Mouse (Mus musculus) kidney, postnatal 36 days (tissue): ENCODE results near the gene Xndc1.

ENCODE experiments used
- DNase-seq, 2 experiments: peaks; one replicate each; pipeline ENCODE4 v3.0.0; 2021 to 2022; ENCODE audit warnings: mixed read lengths in 2 of 2

Gene Xndc1

DNA sequence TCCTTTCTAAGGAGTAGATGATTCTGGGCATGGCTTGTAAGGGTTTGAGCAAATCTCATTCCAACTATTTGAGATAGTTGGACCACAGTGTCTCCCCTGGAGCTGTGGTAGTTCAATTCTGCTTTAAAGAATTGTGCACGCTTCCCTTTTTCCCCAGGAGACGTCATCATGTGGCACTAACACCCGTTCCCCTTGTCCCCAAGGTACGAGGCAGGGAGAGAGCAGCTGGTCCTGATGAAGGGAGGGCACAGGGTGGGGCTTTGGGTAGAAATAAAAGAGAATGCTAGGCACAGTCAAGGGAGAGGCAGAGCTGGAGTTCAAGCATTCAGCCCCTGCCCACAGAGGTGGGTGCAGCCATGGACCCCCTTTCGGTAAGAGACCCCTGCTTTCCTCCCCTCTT, 17.5 kb downstream of the Xndc1 start, which contains the start of gene Trpc2:
Gene Trpc2, plus strand, starts transcription at position 301 of the 400 bp plus-strand sequence.
- no peak for DNase-seq

DNA sequence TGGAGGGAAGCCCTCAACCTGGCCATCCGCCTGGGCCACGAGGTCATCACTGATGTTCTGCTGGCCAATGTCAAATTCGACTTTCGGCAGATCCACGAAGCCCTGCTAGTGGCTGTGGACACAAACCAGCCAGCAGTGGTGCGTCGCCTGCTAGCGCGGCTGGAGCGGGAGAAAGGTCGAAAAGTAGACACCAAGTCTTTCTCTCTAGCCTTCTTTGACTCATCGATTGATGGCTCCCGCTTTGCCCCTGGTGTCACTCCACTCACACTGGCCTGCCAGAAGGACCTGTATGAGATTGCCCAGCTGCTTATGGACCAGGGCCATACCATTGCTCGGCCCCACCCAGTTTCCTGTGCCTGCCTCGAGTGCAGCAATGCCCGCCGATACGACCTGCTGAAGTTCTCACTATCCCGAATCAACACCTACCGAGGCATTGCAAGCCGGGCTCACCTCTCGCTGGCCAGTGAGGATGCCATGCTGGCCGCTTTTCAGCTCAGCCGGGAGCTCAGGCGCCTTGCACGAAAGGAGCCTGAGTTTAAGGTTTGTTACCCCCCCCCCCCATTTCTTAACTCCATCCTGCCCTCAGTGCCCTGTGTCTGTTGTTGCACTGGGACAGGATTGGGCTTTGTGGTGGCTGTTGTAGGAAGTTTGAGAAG, 18.9 kb downstream of the Xndc1 start:
- no peak for DNase-seq

DNA sequence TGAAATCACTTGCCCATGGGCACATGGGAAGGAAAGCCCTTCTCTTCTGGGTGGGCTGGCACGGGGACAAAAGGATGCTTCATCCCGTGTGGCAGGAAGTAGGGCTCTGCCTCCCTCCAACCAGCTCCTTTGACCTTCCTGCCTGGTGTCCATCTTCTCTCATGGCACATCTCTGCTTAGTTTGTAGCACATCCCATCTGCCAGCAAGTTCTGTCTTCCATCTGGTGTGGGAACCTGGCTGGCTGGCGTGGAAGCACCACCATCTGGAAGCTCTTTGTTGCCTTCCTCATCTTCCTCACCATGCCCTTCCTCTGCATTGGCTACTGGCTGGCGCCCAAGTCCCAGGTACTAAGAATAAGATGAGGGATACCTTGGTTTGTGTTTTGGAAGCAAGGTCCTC, 22.0 kb downstream of the Xndc1 start:
- DNase-seq, result no peak

DNA sequence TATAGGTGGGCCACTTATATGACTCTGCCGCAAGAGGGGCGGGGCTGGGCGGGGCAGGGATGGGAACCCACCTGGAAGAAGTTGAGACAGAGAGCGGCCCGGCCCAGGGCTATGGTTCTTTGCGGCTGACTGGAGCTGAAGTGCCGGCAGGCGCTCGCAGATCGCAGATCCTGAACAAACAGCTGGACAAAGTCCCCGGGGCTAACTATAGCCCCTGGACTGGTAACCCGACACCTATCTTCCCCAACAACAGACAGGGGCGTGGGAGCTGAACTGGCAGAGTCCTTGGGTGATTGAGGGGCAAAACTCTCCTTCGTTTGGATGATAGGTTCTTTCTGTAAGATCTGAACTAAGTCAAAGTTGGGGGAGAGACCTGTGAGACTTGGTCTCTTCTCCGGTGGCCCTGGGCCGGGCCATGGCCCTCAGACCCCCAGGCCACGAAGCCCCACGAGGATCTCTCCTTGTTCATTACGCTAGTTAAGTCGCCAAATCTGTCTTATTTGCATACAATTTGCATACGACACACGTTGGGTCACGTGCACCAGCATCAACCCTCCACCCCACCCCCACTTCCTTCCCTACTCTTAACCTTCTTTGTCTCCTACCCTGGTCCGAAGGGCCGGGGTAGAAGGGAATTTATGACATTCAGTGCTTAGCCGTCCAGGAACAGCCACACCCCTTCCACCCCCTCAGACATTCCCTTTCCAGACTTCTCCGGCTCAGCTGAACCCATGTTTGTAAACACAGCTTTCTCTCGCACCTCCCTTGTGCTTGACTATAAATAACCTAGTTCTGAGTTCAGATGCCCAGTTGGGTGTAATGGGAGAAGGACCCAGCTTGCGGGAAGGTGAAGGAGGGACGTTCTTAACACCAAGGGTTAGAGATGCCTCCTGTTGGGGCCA, 34.7 kb downstream of the Xndc1 start:
- peak; percentile 43 to 49 for DNase-seq

DNA sequence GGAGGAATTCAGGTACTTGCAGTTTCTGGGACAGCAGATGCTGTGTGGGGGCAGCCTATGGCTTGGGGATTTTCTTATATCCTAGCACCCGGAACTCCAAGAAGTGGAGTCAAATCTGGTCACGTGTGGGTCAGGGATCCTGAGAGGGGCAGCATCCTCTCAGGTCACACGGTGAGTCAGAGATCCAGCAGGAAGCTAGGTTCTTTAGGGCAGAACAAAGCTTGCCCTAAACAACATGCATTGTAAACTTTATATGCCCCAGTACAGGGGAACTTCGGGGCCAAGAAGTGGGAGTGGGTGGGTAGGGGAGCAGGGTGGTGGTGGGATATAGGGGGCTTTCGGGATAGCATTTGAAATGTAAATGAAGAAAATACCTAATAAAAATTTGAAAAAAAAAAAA, 35.6 kb downstream of the Xndc1 start:
- DNase-seq, result no peak

DNA sequence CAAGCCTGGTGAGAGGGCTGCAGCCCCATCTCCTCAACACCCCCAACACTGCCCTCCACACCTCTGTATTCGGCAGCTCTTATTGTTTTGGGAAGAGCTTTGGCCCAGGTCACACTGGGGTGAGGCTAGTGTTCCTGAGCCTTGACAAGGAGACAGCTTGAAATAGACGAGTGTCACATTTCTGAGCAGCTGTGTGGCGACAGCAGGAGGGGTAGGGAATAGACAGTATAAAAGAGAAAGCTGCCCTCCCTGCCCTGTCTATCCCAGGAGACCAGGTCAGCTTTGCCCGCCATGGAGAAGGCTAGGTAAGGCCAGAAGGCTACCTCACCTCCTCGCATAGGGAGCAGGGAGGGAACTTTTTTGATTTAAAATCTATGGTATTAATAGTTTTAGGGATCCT, 36.2 kb downstream of the Xndc1 start, which contains the start of gene Art1:
Gene Art1, plus strand, starts transcription at position 257 of the 400 bp plus-strand sequence.
- DNase-seq, result no peak

DNA sequence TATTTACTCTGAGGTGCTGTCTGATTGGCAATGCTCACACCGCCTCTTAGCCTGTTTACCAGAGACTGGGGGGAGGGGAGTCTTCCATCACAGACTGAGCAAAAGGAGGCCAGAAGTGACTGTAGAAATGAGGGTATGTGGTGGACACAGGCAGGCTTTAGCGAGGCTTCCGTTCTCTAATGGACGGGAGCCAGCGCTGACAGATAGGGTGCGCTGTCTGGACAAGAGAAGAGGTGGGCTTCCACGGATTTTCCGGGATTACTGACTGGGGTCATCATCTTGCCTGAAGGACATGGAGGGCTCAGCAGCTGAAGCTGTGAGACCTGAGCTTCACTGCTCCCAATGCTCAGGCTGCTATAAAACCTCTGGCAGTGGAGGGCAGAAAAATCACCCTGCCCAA, 36.9 kb downstream of the Xndc1 start:
- no peak for DNase-seq

DNA sequence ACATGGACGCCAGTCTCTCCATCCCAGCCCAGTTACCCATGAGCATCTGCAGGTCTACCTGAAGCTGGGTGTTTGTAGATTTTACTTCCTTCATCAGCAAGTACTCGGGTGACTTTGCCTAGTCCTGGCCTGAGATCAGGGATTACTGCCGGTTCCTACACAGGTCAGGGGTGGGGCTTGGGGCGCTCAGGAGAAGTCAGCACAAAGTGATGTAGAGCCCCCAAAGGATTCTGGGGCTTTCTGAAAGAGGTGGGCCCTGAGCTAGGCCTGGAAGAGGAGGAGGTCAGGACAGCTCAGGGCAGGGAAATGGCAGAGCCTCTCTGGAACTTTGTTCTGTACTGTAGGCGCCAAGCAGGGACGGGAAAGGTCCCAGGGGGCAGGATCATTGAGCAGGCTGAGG, 37.4 kb downstream of the Xndc1 start:
- DNase-seq, result peak; percentile 30 to 42

DNA sequence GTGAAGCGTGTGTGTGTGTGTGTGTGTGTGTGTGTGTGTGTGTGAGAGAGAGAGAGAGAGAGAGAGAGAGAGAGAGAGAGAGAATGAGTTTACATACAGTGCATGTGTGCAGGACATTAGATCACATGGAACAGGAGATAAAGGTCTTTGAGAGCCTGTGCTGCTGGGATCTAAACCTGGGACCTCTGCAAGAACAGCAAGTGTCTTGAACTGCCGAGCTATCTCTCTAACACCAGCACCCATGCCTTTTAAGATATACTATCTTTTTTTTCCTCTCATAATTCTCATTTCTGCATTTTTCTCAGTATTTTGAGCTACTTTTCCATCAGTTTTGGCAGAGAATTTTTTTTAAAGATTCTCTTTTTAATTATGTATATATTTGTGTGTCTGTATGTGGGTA, 38.2 kb downstream of the Xndc1 start:
- no peak for DNase-seq

DNA sequence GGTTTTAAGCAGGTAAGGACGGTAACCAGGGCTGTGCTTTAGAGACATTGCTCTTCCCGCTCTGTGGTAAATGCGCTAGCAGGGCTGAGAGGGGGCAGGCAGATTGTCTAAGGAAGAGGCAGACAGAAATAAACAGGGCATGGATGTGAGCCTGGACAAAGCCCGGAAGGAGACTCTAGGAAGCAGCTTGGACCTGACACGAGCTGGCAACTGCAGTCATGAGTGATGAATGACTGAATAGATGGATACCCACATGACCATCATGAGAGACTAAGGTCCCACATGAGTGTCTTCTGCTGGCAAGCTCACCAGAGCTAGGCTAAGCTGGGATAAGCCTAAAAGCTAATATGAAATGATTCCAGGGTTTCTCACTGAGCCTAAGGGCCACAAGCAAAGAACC, 38.8 kb downstream of the Xndc1 start:
- DNase-seq, result no peak

DNA sequence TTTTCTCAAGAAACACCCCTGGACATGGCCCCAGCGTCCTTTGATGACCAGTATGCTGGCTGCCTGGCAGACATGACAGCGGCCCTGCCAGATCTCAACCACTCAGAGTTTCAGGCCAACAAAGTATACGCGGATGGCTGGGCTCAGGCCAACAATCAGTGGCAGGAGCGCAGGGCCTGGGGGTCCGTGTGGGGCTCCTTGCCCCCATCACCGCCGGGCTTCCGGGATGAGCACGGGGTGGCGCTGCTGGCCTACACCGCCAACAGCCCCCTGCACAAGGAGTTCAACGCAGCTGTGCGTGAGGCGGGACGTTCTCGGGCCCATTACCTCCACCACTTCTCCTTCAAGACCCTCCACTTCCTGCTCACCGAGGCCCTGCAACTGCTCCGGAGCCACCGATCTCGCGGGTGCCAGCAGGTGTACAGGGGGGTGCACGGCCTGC, 41.4 kb downstream of the Xndc1 start:
- no peak for DNase-seq

DNA sequence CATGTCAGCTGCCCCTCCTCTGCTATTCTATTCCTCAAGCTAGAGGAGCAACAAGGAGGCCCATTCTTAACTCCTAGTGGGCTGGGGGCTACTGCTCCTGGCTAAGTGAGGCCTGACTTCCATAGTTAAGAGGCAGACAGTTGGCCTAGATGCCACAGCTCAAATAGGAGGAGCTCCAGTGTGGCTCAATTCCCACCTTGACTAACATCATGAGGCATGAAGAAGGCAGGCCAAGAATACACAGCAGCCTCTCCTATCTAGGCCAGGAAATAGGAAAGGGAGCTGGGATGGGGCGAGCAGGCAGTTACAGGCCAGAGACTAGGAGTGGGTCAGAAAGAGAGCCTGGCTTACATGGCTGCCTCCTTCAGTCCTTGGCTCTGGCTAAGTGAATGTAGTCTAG, 42.9 kb downstream of the Xndc1 start:
- DNase-seq, result no peak

DNA sequence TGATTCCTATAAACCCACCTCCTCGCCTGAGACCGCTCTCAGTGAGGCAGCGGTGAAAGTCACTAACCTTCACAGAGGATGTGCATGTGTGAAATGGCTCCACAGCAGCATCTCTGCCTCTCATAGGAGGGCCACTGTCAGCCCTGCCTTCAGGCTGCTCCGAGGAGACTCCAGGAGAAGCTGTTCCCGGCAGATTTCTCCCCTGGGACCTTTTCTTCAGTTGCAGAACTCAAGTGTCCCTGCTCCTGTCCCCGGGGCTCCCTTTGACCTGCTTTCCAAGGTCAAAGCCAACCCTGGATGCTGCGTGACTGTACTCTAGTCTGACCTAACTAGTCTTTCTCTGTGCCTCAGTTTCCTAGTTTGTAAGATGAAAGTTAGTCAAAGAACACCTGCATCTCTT, 43.9 kb downstream of the Xndc1 start, which contains the start of gene Art5:
Gene Art5, minus strand, starts transcription at position 319 of the 400 bp plus-strand sequence.
- no peak for DNase-seq

DNA sequence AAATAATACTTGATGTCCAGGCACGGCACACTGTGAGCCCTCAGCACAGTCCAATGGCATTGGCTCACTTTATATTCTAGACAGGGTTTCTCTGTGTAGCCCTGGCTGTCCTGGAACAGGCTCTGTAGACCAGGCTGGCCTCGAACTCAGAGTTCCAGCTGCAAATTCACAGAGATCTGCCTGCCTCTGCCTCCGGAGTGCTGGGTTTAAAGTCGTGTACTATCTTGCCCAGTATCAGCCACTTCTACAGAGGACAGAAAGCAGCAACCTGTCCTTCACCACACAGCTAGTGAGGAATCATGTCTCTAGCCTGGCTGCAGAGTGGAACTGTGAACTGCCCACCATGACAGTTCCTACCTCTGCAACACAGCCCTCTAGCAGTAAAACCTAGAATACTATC, 44.4 kb downstream of the Xndc1 start:
- no peak for DNase-seq

DNA sequence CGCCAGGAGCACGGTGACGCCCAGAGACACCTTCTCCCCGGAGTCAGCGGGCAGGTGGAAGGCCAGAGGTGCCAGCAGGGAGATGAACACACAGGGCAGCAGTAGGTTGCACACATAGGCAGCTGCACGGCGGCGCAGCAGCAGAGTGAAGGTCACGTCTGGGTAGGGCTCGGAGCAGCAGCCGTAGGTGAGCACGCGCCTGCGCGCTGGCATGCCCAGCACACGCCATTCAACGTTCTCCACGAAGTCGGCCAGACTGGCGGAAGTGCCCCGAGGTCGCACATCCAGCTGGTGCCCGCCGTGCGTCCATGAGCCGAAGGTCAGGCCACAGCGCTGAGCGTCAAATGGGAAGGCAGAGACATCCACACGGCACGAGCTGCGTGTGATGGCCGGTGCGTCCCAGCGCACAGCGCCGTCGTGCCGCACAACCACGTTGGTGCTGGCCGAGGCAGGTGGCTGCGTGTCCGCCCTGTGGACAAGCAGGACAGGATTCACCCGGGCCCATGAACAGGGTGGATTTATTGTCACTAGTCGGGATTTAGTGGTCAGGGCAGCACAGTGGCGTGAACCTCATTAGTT, 47.9 kb downstream of the Xndc1 start:
- DNase-seq, result no peak

DNA sequence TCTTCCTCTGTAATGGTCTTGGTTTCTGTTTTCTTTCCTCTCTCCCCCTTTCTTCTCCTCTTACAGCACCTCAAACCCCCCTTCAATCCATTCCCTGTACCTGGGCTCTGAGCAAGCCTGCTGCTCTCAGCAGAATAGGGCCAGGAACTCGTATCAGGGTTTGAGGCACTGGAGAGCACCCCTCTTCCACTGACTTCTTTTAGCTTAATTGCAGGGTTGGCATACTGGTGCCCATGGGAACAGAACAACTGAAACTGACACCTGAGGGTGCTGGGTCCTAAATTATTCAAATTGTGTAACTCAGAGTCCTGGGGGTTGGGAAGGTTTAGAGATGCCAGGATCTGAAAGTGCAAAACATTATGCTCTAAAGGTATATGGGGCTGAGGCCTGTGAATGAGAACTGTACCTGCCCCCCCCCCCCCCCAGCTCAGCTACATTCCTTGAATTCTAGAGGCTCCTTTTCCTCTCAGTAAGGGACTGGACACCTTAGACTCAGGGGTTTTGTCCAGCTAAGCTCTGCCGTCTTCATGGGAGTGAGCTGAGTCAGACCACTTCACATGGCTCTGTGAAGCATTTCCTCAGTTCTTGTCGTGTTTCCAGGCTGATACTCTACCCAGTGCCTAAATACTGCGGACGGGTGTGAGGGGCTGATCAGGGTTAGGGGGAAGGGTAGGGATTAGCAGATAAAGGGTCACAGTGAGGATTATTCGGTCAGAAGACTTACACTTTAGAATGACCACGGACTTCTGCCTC, 51.4 kb downstream of the Xndc1 start, which contains the start of gene Chrna10:
Gene Chrna10, minus strand, starts transcription at position 250 of the 753 bp plus-strand sequence.
- DNase-seq, result no peak

DNA sequence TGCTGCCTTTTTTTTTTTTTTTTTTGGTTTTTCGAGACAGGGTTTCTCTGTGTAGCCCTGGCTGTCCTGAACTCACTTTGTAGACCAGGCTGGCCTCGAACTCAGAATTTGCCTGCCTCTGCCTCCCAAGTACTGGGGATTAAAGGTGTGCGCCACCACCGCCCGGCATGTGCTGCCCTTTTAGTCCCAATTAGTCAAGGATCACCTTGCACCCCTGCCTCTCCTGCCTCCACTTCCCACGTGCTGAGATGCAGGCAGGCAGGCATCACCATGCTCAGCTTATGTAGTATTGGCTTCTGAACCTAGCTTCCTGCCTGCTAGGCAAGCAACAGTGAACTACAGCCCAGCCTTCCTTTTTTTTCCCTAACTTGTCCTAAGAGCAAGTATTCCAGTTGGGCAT, 52.1 kb downstream of the Xndc1 start:
- no peak for DNase-seq

DNA sequence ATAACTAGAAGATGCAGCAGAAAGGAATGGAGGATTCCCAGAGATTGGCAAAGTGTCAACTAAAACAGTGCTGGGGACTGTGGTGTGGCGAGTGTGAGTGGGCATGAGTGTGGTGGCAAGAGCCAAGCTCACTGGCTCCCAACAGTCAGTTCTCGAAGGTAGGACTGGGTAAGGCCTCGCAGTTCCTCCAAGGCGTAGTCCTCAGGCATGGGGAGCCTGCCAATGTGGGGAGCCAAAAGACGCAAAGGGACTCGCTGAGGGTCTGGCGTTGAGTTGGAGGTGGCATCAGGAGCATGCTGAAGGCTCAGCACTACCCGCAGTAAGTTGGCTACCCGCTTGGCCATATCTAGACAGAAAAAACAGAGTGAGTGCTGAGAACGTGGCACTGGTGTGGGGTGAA, 55.0 kb downstream of the Xndc1 start:
- DNase-seq, result no peak

DNA sequence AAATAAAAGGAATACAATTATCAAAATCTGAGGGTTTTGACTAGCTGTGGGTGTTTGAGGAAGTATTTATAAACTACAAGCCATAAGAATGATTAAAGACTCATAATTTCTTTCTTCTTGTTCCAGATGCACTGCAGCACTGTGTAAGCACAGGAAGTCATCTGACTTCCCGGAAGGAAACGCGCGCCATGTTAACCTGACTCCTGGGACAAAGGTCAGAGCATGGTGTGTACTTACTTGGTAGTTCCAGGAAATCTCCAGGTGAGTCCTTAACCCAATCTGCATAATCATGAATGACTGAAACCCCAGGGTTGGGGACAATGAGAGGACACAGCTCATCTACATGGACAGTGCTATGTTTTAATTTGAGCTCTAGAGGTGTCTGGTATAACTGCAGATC, 67.1 kb downstream of the Xndc1 start:
- peak; percentile 32 to 51 for DNase-seq
